Mouse (Mus musculus) spleen, postnatal 0 days (tissue): ENCODE measurements around the gene Cdh10. TPM values are rescaled to one million over a fixed set of nuclear protein-coding genes. Genes with fewer than 3 reads are reported as not detected.

ENCODE experiments used
- polyA plus RNA-seq: library from polyadenylated mRNA; unstranded; fragments of >200 nt; fragmentation: Nextera tagmentation; extraction: Ambion mirVana; gene quantifications from 2 replicates; pipeline ENCODE4 v1.2.1, GENCODE M21; 2015

The Cdh10 gene
- polyA plus RNA-seq: 0.04 and 0.08 TPM in 2 replicates

GRCm38 (mm10) chr15:18818185-18818973 is at the start of gene Cdh10:
Gene Cdh10 (plus strand): TSS chr15:18818947.

